Mouse (Mus musculus): Measurements from ENCODE around the gene Hist1h1a. TPM values are rescaled to one million over a fixed set of nuclear protein-coding genes. Genes with fewer than 3 reads are reported as not detected.

Hist1h1a gene
- polyA plus RNA-seq, 1 experiment from 2014 or later, result 2.2 TPM

GRCm38 (mm10) chr13:23806422-23807052, 43.1 kb downstream of the Hist1h1a start, which contains the start of gene Slc17a2:
Gene Slc17a2 (plus strand): TSS chr13:23806993.
- Histone ChIP-seq H3K4me3 (replicated peaks) (no peak within 1 kb of the TSS), H3K27me3 (no peaks in the 10 kb centered on the region), H3K27ac (no peak within 1 kb of the TSS), H3K9me3 (no peaks in the 10 kb centered on the region), H3K4me1 (replicated peaks) (no peaks in the 10 kb centered on the region), H3K9ac (replicated peaks) (no peak within 1 kb of the TSS), H3K4me2 (replicated peaks) (no peak within 1 kb of the TSS), H3K36me3 (no peaks in the 10 kb centered on the region)
- 92% methylated on average over 15 of the region's 15 CpGs for WGBS
- ATAC-seq, result no peak

Small RNA genes within 50 kb of the gene (microRNA-seq; reads per million reads assigned to microRNA genes)
- not detected for gene Gm44314
- not detected for gene Gm44484

Other genes starting within 250 kb of the Hist1h1a start
- gene Hist1h4h, start 232.6 kb upstream of the Hist1h1a start, polyA plus RNA-seq (2015; fragmentation: Nextera tagmentation; extraction: Ambion mirVana), result 6.4 and 7.4 TPM in 2 replicates
- 1.3 and 3.0 TPM in 2 replicates for gene Hist1h2af, start 229.8 kb upstream of the Hist1h1a start, polyA plus RNA-seq (2015; fragmentation: Nextera tagmentation; extraction: Ambion mirVana)
- gene Hist1h3g, start 228.2 kb upstream of the Hist1h1a start, polyA plus RNA-seq (2015; fragmentation: Nextera tagmentation; extraction: Ambion mirVana), result 3.1 and 5.3 TPM in 2 replicates
- 0.31 and 0.35 TPM in 2 replicates for gene Hist1h2bh, start 220.3 kb upstream of the Hist1h1a start, polyA plus RNA-seq (2015; fragmentation: Nextera tagmentation; extraction: Ambion mirVana)
- 0.75 and 0.84 TPM in 2 replicates for gene Hist1h3f, start 219.6 kb upstream of the Hist1h1a start, polyA plus RNA-seq (2015; fragmentation: Nextera tagmentation; extraction: Ambion mirVana)
- gene Hist1h4f, start 212.0 kb upstream of the Hist1h1a start, polyA plus RNA-seq (2015; fragmentation: Nextera tagmentation; extraction: Ambion mirVana), result not detected in 2 replicates
- 0.23 and 0.24 TPM in 2 replicates for gene Hist1h1d, start 210.4 kb upstream of the Hist1h1a start, polyA plus RNA-seq (2015; fragmentation: Nextera tagmentation; extraction: Ambion mirVana)
- 3.1 and 4.7 TPM in 2 replicates for gene Hist1h3e, start 201.3 kb upstream of the Hist1h1a start, polyA plus RNA-seq (2015; fragmentation: Nextera tagmentation; extraction: Ambion mirVana)
- 51.6 and 53.6 TPM in 2 replicates for gene Hist1h2ae, start 192.4 kb upstream of the Hist1h1a start, polyA plus RNA-seq (2015; fragmentation: Nextera tagmentation; extraction: Ambion mirVana)
- gene Hist1h2bg, start 192.3 kb upstream of the Hist1h1a start, polyA plus RNA-seq (2015; fragmentation: Nextera tagmentation; extraction: Ambion mirVana), result 4.1 and 7.5 TPM in 2 replicates
- 3.3 and 4.5 TPM in 2 replicates for gene Hist1h2bf, start 189.5 kb upstream of the Hist1h1a start, polyA plus RNA-seq (2015; fragmentation: Nextera tagmentation; extraction: Ambion mirVana)
- gene Hist1h2ad, start 189.3 kb upstream of the Hist1h1a start, polyA plus RNA-seq (2015; fragmentation: Nextera tagmentation; extraction: Ambion mirVana), result 0.93 and 1.7 TPM in 2 replicates
- gene Hist1h3d, start 187.9 kb upstream of the Hist1h1a start, polyA plus RNA-seq (2015; fragmentation: Nextera tagmentation; extraction: Ambion mirVana), result 2.1 and 3.1 TPM in 2 replicates
- gene Hist1h4d, start 182.1 kb upstream of the Hist1h1a start, polyA plus RNA-seq (2015; fragmentation: Nextera tagmentation; extraction: Ambion mirVana), result 74.3 and 84.0 TPM in 2 replicates
- 1.4 and 2.0 TPM in 2 replicates for gene Hist1h2be, start 142.5 kb upstream of the Hist1h1a start, polyA plus RNA-seq (2015; fragmentation: Nextera tagmentation; extraction: Ambion mirVana)
- 12.6 and 15.0 TPM in 2 replicates for gene Hist1h1e, start 141.1 kb upstream of the Hist1h1a start, polyA plus RNA-seq (2015; fragmentation: Nextera tagmentation; extraction: Ambion mirVana)
- gene Hist1h2ac, start 79.7 kb upstream of the Hist1h1a start, polyA plus RNA-seq (2015; fragmentation: Nextera tagmentation; extraction: Ambion mirVana), result 0.69 and 1.1 TPM in 2 replicates
- gene Hist1h2bc, start 79.5 kb upstream of the Hist1h1a start, polyA plus RNA-seq (2015; fragmentation: Nextera tagmentation; extraction: Ambion mirVana), result 22.2 and 24.4 TPM in 2 replicates
- gene Hist1h1t, start 67.9 kb upstream of the Hist1h1a start, polyA plus RNA-seq (2015; fragmentation: Nextera tagmentation; extraction: Ambion mirVana), result not detected in 2 replicates
- 5.1 and 5.8 TPM in 2 replicates for gene Hist1h4c, start 65.2 kb upstream of the Hist1h1a start, polyA plus RNA-seq (2015; fragmentation: Nextera tagmentation; extraction: Ambion mirVana)
- gene Hfe, start 52.8 kb upstream of the Hist1h1a start, polyA plus RNA-seq (2015; fragmentation: Nextera tagmentation; extraction: Ambion mirVana), result 2.0 and 2.7 TPM in 2 replicates
- gene Hist1h1c, start 24.9 kb upstream of the Hist1h1a start, polyA plus RNA-seq (2015; fragmentation: Nextera tagmentation; extraction: Ambion mirVana), result 9.8 and 11.1 TPM in 2 replicates
- gene Hist1h3c, start 18.1 kb upstream of the Hist1h1a start, polyA plus RNA-seq (2015; fragmentation: Nextera tagmentation; extraction: Ambion mirVana), result 3.2 and 4.4 TPM in 2 replicates
- 2.8 and 3.2 TPM in 2 replicates for gene Hist1h2bb, start 16.9 kb upstream of the Hist1h1a start, polyA plus RNA-seq (2015; fragmentation: Nextera tagmentation; extraction: Ambion mirVana)
- 28.4 and 31.0 TPM in 2 replicates for gene Hist1h2ab, start 12.5 kb upstream of the Hist1h1a start, polyA plus RNA-seq (2015; fragmentation: Nextera tagmentation; extraction: Ambion mirVana)
- 6.3 and 8.7 TPM in 2 replicates for gene Hist1h3b, start 11.4 kb upstream of the Hist1h1a start, polyA plus RNA-seq (2015; fragmentation: Nextera tagmentation; extraction: Ambion mirVana)
- gene Hist1h4b, start 6.7 kb upstream of the Hist1h1a start, polyA plus RNA-seq (2015; fragmentation: Nextera tagmentation; extraction: Ambion mirVana), result 4.6 and 5.2 TPM in 2 replicates
- 0.44 and 0.57 TPM in 2 replicates for gene Hist1h4a, start 2.4 kb upstream of the Hist1h1a start, polyA plus RNA-seq (2015; fragmentation: Nextera tagmentation; extraction: Ambion mirVana)
- gene Hist1h3a, start 1.3 kb upstream of the Hist1h1a start, polyA plus RNA-seq (2015; fragmentation: Nextera tagmentation; extraction: Ambion mirVana), result 1.4 and 3.3 TPM in 2 replicates
- gene Trim38, start 6.2 kb downstream of the Hist1h1a start, polyA plus RNA-seq (2015; fragmentation: Nextera tagmentation; extraction: Ambion mirVana), result 0.15 TPM in 1 of 2 replicates, not detected in the other
- not detected in 2 replicates for gene Slc17a2, start 43.3 kb downstream of the Hist1h1a start, polyA plus RNA-seq (2015; fragmentation: Nextera tagmentation; extraction: Ambion mirVana)
- gene Slc17a3, start 75.8 kb downstream of the Hist1h1a start, polyA plus RNA-seq (2015; fragmentation: Nextera tagmentation; extraction: Ambion mirVana), result not detected in 2 replicates
- gene Slc17a1, start 104.1 kb downstream of the Hist1h1a start, polyA plus RNA-seq (2015; fragmentation: Nextera tagmentation; extraction: Ambion mirVana), result 0.08 TPM in 1 of 2 replicates, not detected in the other
- gene Slc17a4, start 151.3 kb downstream of the Hist1h1a start, polyA plus RNA-seq (2015; fragmentation: Nextera tagmentation; extraction: Ambion mirVana), result not detected in 2 replicates
- gene Hist1h2ba, start 170.5 kb downstream of the Hist1h1a start, polyA plus RNA-seq (2015; fragmentation: Nextera tagmentation; extraction: Ambion mirVana), result not detected in 2 replicates
- gene Hist1h2aa, start 170.8 kb downstream of the Hist1h1a start, polyA plus RNA-seq (2015; fragmentation: Nextera tagmentation; extraction: Ambion mirVana), result not detected in 2 replicates
- gene Scgn, start 227.5 kb downstream of the Hist1h1a start, polyA plus RNA-seq (2015; fragmentation: Nextera tagmentation; extraction: Ambion mirVana), result 1.2 and 1.6 TPM in 2 replicates